ENCODE assay signal across 36 mouse cellular contexts in the genomic region with DNA sequence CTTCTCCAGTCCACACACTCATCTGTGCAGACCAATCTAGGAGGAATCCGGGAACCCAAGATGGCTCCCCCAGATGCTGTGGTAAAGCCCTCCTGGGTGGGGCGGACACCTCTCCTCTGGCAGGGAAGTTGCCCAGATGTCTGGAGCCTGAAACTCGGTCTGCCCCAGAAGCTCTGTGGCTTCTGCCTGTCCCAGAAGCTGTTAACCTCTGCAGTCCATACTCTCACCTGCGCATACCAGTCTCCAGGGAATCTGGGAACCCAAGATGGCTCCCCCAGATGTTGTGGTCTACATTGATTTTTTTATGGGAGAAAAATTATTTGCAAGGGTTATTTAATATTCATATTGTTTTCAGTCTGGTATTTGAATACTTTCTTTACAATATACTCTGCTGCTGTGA. TPM values are rescaled to one million over a fixed set of nuclear protein-coding genes. Genes with fewer than 3 reads are reported as not detected.
"Had no signal": no experiment of that assay in that cellular context is flagged by ENCODE, and none has a peak within 500 bp of the region (broad histone marks: within the 10 kb centered on the region; RNA-seq: fewer than 3 reads in every experiment).

No protein-coding gene starts in this region.

- H3K4me1 ChIP-seq: limb, embryonic 10.5 days; limb, embryonic 12.5 days; limb, embryonic 13.5 days; limb, embryonic 15.5 days; liver, embryonic 12.5 days; liver, embryonic 13.5 days; liver, embryonic 15.5 days; lung, embryonic 15.5 days; megakaryocyte, embryonic 14.5 days; midbrain, embryonic 10.5 days; midbrain, embryonic 12.5 days; midbrain, embryonic 13.5 days; midbrain, embryonic 15.5 days; neural tube, embryonic 12.5 days had no signal

- H3K27me3 ChIP-seq: limb, embryonic 12.5 days; limb, embryonic 13.5 days; limb, embryonic 15.5 days; liver, embryonic 12.5 days; liver, embryonic 13.5 days; liver, embryonic 15.5 days; lung, embryonic 15.5 days; megakaryocyte, embryonic 14.5 days; midbrain, embryonic 12.5 days; midbrain, embryonic 13.5 days; midbrain, embryonic 15.5 days; neural tube, embryonic 12.5 days had no signal

- H3K27ac ChIP-seq: limb, embryonic 10.5 days; limb, embryonic 12.5 days; limb, embryonic 13.5 days; limb, embryonic 15.5 days; liver, embryonic 12.5 days; liver, embryonic 13.5 days; liver, embryonic 14.5 days; liver, embryonic 15.5 days; lung, embryonic 15.5 days; macrophage; midbrain, embryonic 10.5 days; midbrain, embryonic 12.5 days; midbrain, embryonic 13.5 days; midbrain, embryonic 15.5 days; neural tube, embryonic 12.5 days had no signal

- H3K36me3 ChIP-seq: limb, embryonic 10.5 days; limb, embryonic 12.5 days; limb, embryonic 13.5 days; limb, embryonic 15.5 days; liver, embryonic 12.5 days; liver, embryonic 13.5 days; liver, embryonic 15.5 days; lung, embryonic 15.5 days; midbrain, embryonic 10.5 days; midbrain, embryonic 12.5 days; midbrain, embryonic 13.5 days; midbrain, embryonic 15.5 days; neural tube, embryonic 12.5 days had no signal

- H3K9me3 ChIP-seq: limb, embryonic 10.5 days; limb, embryonic 12.5 days; limb, embryonic 13.5 days; limb, embryonic 15.5 days; liver, embryonic 12.5 days; liver, embryonic 13.5 days; liver, embryonic 15.5 days; lung, embryonic 15.5 days; midbrain, embryonic 10.5 days; midbrain, embryonic 12.5 days; midbrain, embryonic 13.5 days; midbrain, embryonic 15.5 days; neural tube, embryonic 12.5 days had no signal

- H3K4me3 ChIP-seq: limb, embryonic 10.5 days; limb, embryonic 12.5 days; limb, embryonic 13.5 days; limb, embryonic 15.5 days; liver, embryonic 12.5 days; liver, embryonic 13.5 days; liver, embryonic 15.5 days; lung, embryonic 15.5 days; megakaryocyte, embryonic 14.5 days; midbrain, embryonic 10.5 days; midbrain, embryonic 12.5 days; midbrain, embryonic 13.5 days; midbrain, embryonic 15.5 days; myocyte; neural tube, embryonic 12.5 days had no signal

- H3K9ac ChIP-seq: limb, embryonic 12.5 days; limb, embryonic 13.5 days; limb, embryonic 15.5 days; liver, embryonic 12.5 days; liver, embryonic 13.5 days; liver, embryonic 14.5 days; liver, embryonic 15.5 days; liver, postnatal 0 days; lung, embryonic 14.5 days; lung, embryonic 15.5 days; midbrain, embryonic 12.5 days; midbrain, embryonic 13.5 days; midbrain, embryonic 15.5 days; neural tube, embryonic 12.5 days had no signal

- DNase-seq: left cerebral cortex, postnatal 4 days; liver; liver, embryonic 13.5 days; liver, postnatal 0 days; lung, adult 18-20 months; lung, adult 2 months; lung, embryonic 14.5 days; lung, postnatal 10 days; lung, postnatal 14 days; lung, postnatal 36 days; lung, postnatal 4 days; midbrain, embryonic 14.5 days had no signal

- ATAC-seq: liver, embryonic 12.5 days; liver, postnatal 0 days; lung, postnatal 0 days; midbrain, embryonic 13.5 days; midbrain, embryonic 15.5 days; midbrain, embryonic 16.5 days had no signal

- H3K4me2 ChIP-seq: limb, embryonic 12.5 days; limb, embryonic 13.5 days; limb, embryonic 15.5 days; liver, embryonic 11.5 days; liver, embryonic 12.5 days; liver, embryonic 13.5 days; liver, embryonic 15.5 days; lung, embryonic 14.5 days; lung, embryonic 15.5 days; midbrain, embryonic 11.5 days; midbrain, embryonic 12.5 days; midbrain, embryonic 13.5 days; midbrain, embryonic 15.5 days; neural tube, embryonic 12.5 days had no signal

RNA-seq across cellular contexts. Expression of a gene that starts 58.4 kb away (rescaled TPM):
- total RNA-seq: megakaryocyte progenitor cell, adult 5-6 weeks; megakaryocyte, adult 5-6 weeks; megakaryocyte-erythroid progenitor cell, adult 5-6 weeks; monocyte, adult 5-6 weeks had no signal
- polyA plus RNA-seq: lung, adult 2 months; macrophage had no signal
